Mouse (Mus musculus): ENCODE data around the gene Pex26. TPM values are rescaled to one million over a fixed set of nuclear protein-coding genes. Genes with fewer than 3 reads are reported as not detected.

Gene Pex26
- 10 to 100 TPM in 1 of 2 experiments, 1 to 10 TPM in 1; 9.6 to 11.9 TPM for total RNA-seq (2021)
- long read RNA-seq, experiment 1, partial matches to known transcripts, result 8 of 11 reads
- long read RNA-seq, experiment 1, other reads (novel, unspliced or antisense), result 0 of 11 reads
- long read RNA-seq, experiment 2, full-length matches to known transcripts, result 2 of 5 reads
- long read RNA-seq, experiment 2, partial matches to known transcripts, result 0 of 5 reads
- long read RNA-seq, experiment 2, other reads (novel, unspliced or antisense), result 3 of 5 reads

GRCm38 (mm10) chr6:121183414-121184173, at the start of gene Pex26:
TSS of gene Pex26 (plus strand) at chr6:121183667.
- DNase-seq, result peak; percentile 92 to 93

GRCm38 (mm10) chr6:121134249-121134648, 49.2 kb upstream of the Pex26 start:
- DNase-seq, result no peak

- no peak for DNase-seq
These were observed 48.6 kb upstream of the Pex26 start for GRCm38 (mm10) chr6:121134884-121135283.

GRCm38 (mm10) chr6:121137222-121137621, 46.2 kb upstream of the Pex26 start:
- DNase-seq, result no peak

- no peak for DNase-seq
These were observed 45.0 kb upstream of the Pex26 start for GRCm38 (mm10) chr6:121138338-121139040.

DNA sequence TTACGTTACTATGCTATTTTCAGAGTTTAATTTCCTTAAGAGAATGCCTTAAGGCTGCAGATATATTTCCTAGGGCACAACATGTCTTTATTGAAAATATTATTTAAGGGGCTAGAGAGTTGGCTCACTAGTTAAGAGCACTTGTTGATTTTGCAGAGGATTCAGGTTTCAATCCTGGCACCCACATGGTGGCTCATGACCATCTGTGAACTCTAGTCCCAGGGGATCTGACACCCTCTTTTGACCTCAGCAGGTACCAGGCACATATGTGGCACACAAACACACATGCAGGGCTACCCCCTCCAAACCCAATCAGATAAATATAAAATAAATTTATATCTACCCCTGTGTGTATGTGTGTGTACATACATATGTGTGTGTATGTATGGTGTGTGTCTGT, 44.2 kb upstream of the Pex26 start:
- no peak for DNase-seq

- no peak for DNase-seq
These were observed 41.2 kb upstream of the Pex26 start for GRCm38 (mm10) chr6:121142298-121142697.

- DNase-seq, result peak; percentile 84 to 89
These were observed 40.0 kb upstream of the Pex26 start for GRCm38 (mm10) chr6:121143439-121143838.

DNA sequence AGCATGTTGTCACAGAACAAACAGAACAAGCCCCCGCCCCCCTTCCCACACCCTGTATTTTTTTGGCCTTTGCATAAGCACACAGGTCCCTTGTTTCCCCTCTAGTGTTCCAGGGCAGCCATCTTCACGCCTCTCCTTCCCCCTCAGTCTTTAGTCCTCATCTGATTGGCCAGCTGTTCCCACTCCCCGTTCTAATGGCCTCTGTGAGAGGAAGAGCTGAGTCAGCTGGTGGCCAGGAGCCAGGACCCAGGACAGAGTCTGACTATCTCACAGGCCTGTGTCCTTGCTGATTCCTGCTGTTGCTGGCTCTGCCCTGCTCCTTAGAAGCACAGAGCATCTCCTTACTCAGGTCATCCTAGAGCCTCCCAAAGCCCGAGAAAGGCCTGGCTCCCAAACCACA, 39.4 kb upstream of the Pex26 start:
- DNase-seq, result peak; percentile 92 to 93

DNA sequence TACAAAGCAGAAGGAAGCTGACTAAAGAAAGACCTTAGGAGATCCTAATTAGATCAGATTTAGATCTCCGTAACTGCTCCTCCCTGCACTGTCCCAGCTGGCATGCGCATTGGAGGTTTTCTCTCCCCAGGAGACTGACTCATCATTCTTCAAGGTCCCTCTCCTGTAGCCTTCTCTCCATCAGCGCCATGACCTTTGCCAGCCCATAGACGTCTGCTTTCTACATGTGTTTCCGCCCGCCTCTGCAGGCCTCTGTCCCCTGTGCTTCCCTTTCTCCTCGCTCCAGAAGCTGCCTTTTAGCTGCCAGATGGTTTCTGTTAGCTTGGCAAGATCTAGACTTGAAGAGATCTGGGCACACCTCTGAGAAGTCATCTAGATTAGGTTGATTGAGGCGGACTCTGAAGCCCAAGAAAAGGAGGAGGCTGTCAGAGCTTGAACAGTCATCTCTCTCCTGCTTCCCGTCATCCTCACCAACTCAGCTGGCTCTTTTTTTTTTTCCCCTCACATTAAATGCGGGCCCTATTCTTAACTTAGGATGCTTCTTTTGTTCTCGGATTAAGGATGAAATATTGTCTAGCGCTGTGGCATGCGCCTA, 38.4 kb upstream of the Pex26 start:
- DNase-seq, result peak; percentile 80 to 87

GRCm38 (mm10) chr6:121145906-121146305, 37.6 kb upstream of the Pex26 start:
- DNase-seq, result no peak

DNA sequence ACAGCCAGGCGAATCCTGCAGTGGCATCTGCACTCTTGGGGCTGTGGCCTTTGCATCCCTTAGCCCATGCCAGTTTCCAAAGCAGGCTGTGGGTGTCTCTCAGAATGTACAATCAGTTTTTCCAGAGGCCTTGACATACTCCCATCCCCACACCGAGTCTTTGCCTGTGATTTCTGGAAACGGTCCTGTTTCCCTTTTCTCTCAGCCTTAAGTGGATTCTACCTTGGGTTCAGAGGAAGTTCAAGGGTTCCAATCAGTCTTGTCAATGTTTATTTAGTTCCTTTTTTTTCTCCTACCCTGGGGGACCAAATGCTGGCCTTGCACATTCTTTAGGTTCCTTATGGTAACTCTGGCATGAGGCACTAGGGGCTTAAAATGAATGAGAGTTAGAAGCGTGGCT, 36.7 kb upstream of the Pex26 start:
- peak; percentile 50 to 61 for DNase-seq

GRCm38 (mm10) chr6:121148360-121148759, 35.1 kb upstream of the Pex26 start:
- DNase-seq, result no peak

GRCm38 (mm10) chr6:121149420-121149819, 34.0 kb upstream of the Pex26 start:
- DNase-seq, result no peak

- no peak for DNase-seq
These were observed 33.3 kb upstream of the Pex26 start for GRCm38 (mm10) chr6:121150126-121150525.

DNA sequence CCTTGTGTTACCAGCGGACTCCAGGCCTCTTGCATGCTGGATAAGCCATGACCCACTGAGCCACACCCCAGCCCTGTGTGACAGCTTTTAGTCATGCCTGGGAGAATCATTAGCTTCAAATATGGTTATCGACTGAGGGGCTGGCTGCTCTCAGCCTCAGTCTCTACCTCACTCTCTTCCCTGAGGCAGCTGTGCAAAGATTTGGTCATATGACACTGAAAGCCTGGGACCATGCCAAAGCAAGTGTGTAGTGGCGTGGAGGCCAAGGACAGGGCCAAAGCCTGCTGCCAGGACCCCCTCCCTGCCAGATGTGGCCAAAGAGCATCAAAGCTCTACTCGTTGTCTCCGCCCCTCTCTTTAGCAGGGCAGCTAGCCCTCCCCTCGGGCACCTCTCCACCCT, 31.7 kb upstream of the Pex26 start:
- DNase-seq, result peak; percentile 89 to 90

- DNase-seq, result peak; percentile 53 to 66
These were observed 30.3 kb upstream of the Pex26 start for GRCm38 (mm10) chr6:121153177-121153576.

GRCm38 (mm10) chr6:121154451-121155300, 28.8 kb upstream of the Pex26 start:
- no peak for DNase-seq

DNA sequence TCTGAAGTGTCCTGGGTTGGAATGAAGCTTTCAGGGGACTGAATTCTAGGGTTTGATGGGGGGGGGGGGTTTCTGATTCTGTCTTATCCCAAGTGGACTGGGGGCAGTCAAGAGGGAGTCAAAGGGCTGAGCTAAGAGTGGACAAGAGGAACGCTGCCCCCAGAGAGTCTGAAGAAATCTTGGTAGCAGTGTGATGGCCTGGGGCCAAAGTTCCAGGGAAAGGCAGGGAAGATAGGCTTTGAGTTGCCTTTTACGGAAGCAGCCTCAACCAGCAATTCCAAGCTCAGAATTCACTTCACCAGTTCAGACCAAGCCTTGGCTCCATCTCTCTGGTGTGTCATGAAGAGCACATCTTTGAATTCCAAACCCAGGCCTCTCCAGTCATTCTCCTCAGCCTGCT, 27.4 kb upstream of the Pex26 start:
- peak; percentile 32 to 47 for DNase-seq

DNA sequence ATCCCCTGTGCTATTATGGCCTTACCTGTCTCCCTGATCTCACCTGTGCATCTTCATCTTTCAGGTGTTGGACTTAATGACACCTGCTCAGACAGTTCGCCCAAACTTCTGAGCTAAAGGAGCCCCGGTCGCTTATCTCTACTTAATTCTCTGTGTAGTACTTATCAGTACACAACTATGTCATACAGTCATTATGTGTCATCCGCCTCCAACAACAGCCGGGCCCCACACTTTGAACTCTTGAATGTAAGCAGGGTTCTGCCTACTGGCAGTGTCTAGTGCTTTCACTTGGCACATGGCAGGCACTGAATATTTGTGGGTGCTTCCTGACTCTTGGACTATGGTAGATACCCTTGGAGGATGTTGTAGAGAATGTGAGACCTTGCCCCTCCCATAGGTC, 23.9 kb upstream of the Pex26 start:
- DNase-seq, result no peak

DNA sequence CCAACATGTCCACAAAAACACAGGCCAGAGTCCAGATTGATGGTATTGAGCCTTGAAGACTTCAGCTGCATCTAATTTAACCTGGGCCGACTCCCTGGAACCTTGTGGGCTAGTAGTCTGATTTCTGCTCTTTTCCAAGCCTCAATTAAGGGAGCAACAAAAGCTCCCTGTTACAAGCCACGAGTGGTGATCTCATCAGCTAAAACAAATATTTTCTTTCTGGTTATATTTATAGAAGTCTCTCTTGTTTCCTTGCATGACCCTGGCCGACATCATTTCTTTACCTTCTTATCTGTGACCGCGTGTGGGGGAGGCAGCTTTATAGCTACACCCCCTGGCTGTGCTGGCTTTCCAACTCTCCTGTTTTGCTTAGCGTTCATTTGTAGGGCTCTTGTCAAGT, 23.3 kb upstream of the Pex26 start:
- no peak for DNase-seq

- no peak for DNase-seq
These were observed 20.9 kb upstream of the Pex26 start for GRCm38 (mm10) chr6:121162616-121163015.
